Mouse (Mus musculus): ENCODE measurements around the gene Rubcnl.

Rubcnl gene

GRCm38 (mm10) chr14:75017877-75018825 lies 2.3 kb downstream of the Rubcnl start:
- DNase-seq: no peak

- DNase-seq: no peak
These were observed 3.0 kb downstream of the Rubcnl start for GRCm38 (mm10) chr14:75018829-75019228.

GRCm38 (mm10) chr14:75020581-75021253 lies 4.9 kb downstream of the Rubcnl start:
- DNase-seq: no peak

- no peak for DNase-seq
These were observed 6.7 kb downstream of the Rubcnl start for GRCm38 (mm10) chr14:75022522-75022921.

- DNase-seq: no peak
These were observed 9.2 kb downstream of the Rubcnl start for GRCm38 (mm10) chr14:75024793-75025710.

GRCm38 (mm10) chr14:75030764-75031163 lies 14.9 kb downstream of the Rubcnl start:
- DNase-seq: no peak

GRCm38 (mm10) chr14:75031999-75032575 lies 16.3 kb downstream of the Rubcnl start:
- no peak for DNase-seq

GRCm38 (mm10) chr14:75032742-75033141 lies 16.9 kb downstream of the Rubcnl start:
- no peak for DNase-seq

GRCm38 (mm10) chr14:75034240-75034639 lies 18.4 kb downstream of the Rubcnl start:
- DNase-seq: no peak

GRCm38 (mm10) chr14:75035431-75035830 lies 19.6 kb downstream of the Rubcnl start:
- no peak for DNase-seq

- no peak for DNase-seq
These were observed 29.4 kb downstream of the Rubcnl start for GRCm38 (mm10) chr14:75045184-75045583.

GRCm38 (mm10) chr14:75052451-75052850 lies 36.6 kb downstream of the Rubcnl start:
- no peak for DNase-seq

- no peak for DNase-seq
These were observed 38.9 kb downstream of the Rubcnl start for GRCm38 (mm10) chr14:75054455-75055343.

- DNase-seq: no peak
These were observed 41.1 kb downstream of the Rubcnl start for GRCm38 (mm10) chr14:75056861-75057431.

GRCm38 (mm10) chr14:75060562-75060961 lies 44.7 kb downstream of the Rubcnl start:
- DNase-seq: peak; percentile 23

GRCm38 (mm10) chr14:75063936-75064335 lies 48.1 kb downstream of the Rubcnl start:
- no peak for DNase-seq

- no peak for DNase-seq
These were observed 48.7 kb downstream of the Rubcnl start for GRCm38 (mm10) chr14:75064520-75064919.

- DNase-seq: no peak
These were observed 49.4 kb downstream of the Rubcnl start for GRCm38 (mm10) chr14:75065211-75065610.

GRCm38 (mm10) chr14:75068430-75069112 lies 52.7 kb downstream of the Rubcnl start:
- DNase-seq: no peak

- DNase-seq: no peak
These were observed 53.6 kb downstream of the Rubcnl start for GRCm38 (mm10) chr14:75069356-75069979.
